Mouse (Mus musculus) bone marrow, adult 2 months (tissue): ENCODE results near the gene Pfkfb4. TPM values are rescaled to one million over a fixed set of nuclear protein-coding genes. Genes with fewer than 3 reads are reported as not detected.

Experiments used
- H3K27ac ChIP-seq: fragments of 200-500 bp; 2 replicates; pipeline ENCODE4 v1.5.1; 2012; ENCODE audit warnings: low read depth, mild to moderate bottlenecking, control low read depth, inconsistent platforms, low read length; ENCODE audit not compliant: control insufficient read depth, poor library complexity, insufficient read depth
- H3K4me1 ChIP-seq: fragments of 200-500 bp; 2 replicates; pipeline ENCODE4 v1.6.1; 2011; ENCODE audit warnings: low read length; ENCODE audit not compliant: control insufficient read depth, insufficient read depth
- H3K4me3 ChIP-seq: fragments of 200-500 bp; replicated peaks from 2 replicates; pipeline ENCODE3; 2011; ENCODE audit warnings: mild to moderate bottlenecking, low read depth, low read length, control low read depth; ENCODE audit not compliant: control insufficient read depth
- CTCF ChIP-seq: fragments of 200-500 bp; IDR thresholded peaks from 2 replicates; pipeline ENCODE4 v1.5.1; 2011; ENCODE audit warnings: low read length, control low read depth; ENCODE audit not compliant: control insufficient read depth, insufficient read depth
- POLR2A ChIP-seq: fragments of 200-500 bp; IDR thresholded peaks from 2 replicates; pipeline ENCODE4 v1.6.1; 2011; ENCODE audit warnings: low read depth, mild to moderate bottlenecking, control low read depth, low read length, borderline replicate concordance; ENCODE audit not compliant: control insufficient read depth
- WGBS: fragments of 180-500 bp; shearing (Covaris S2); methylation state at CpG from one replicate; pipeline ENCODE4 v1.1.7; 2018; 5-methylcytosine and 5-hydroxymethylcytosine counted together
- polyA plus RNA-seq: library from polyadenylated mRNA; stranded (reverse); fragments of >200 nt; gene quantifications from 2 replicates; pipeline ENCODE4 v1.2.4, GENCODE M21; 2011; ENCODE audit warnings: low replicate concordance; ENCODE audit not compliant: missing spikeins, insufficient read depth, insufficient read length

Pfkfb4 gene
- polyA plus RNA-seq, 1 experiment: 35.2 TPM

- no peak overlapping the region for H3K4me3 ChIP-seq
- H3K27ac ChIP-seq: no peak overlapping the region
- H3K4me1 ChIP-seq: no peaks in the 10 kb centered on the region; the same call in 1 of the 2 replicates
- TF ChIP-seq CTCF: no peak
- TF ChIP-seq POLR2A: no peak
- WGBS: 50% methylated on average over 15 of the region's 15 CpGs
These were observed 3.8 kb upstream of the Pfkfb4 start for GRCm38 (mm10) chr9:108987704-108988350.

- WGBS: 35% methylated on average over 4 of the region's 4 CpGs
- H3K4me1 ChIP-seq: peaks cover 2% of the 10 kb centered on the region; the same call in 1 of the 2 replicates
- H3K4me3 ChIP-seq: no peak overlapping the region
These were observed 1.6 kb upstream of the Pfkfb4 start for GRCm38 (mm10) chr9:108989802-108990461.

DNA sequence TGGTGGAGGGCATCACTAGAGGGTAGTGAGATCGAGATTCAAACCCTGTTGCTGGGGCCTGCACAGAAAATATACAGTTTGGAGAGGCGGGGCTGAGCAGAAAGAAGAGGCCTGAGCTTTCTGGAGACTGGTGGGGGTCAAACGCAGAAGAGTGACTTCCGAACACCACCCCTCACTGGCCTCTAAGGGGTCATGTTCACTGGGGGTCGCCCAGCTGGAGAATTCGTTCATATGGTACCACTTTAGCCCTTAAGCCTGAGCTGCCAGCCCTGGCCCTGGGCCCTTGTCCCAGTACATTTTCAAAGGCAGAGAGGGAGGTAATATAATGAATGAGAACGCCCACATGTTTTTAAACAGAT, 1.1 kb upstream of the Pfkfb4 start:
- WGBS: 74% methylated on average over 7 of the region's 7 CpGs
- peaks cover 4% of the 10 kb centered on the region; the same call in 1 of the 2 replicates for H3K4me1 ChIP-seq
- no peak overlapping the region for H3K4me3 ChIP-seq
- TF ChIP-seq POLR2A (no peak), CTCF (no peak)
- H3K27ac ChIP-seq: peak overlapping the region; percentile 29; the same call in 1 of the 2 replicates

More at GRCm38 (mm10) chr9:108989802-108990461, 1.6 kb upstream of the Pfkfb4 start:
- no peak for TF ChIP-seq POLR2A
- H3K27ac ChIP-seq: peak overlapping the region; percentile 29; the same call in 1 of the 2 replicates

DNA sequence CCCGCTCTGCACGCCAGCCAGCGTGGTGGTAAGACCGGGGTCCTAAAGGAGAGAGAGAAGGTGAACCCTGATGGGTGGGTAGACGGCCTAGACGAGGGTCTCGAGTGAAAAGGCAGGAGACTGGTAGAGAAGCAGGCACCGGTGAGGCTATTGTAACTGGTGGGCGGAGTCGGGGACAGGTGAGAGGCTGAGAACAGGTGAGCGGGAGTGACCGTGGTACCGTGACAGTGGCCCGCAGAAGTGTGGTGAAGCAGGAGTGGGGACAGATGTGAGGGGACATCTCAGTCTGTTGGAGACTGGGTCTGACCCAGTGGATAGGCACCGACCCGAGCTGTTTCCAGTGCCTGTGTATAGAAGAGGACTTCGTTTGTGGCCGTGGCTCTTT, 499 bp downstream of the Pfkfb4 start:
- 16% methylated on average over 18 of the region's 18 CpGs for WGBS
- Histone ChIP-seq H3K4me3 (peak overlapping the region; percentile 82), H3K27ac (peak overlapping the region; percentile 41), H3K4me1 (peaks cover 6% of the 10 kb centered on the region; the same call in 1 of the 2 replicates)
- TF ChIP-seq POLR2A: no peak
- no peak for TF ChIP-seq CTCF

GRCm38 (mm10) chr9:108992620-108993361, 1.2 kb downstream of the Pfkfb4 start:
- WGBS: 64% methylated on average over 9 of the region's 9 CpGs
- TF ChIP-seq CTCF: 0 out of 2 replicates have a peak, but pooled peaks have one; percentile 5
- TF ChIP-seq POLR2A: no peak
- Histone ChIP-seq H3K4me1 (peaks cover 6% of the 10 kb centered on the region; the same call in 1 of the 2 replicates), H3K4me3 (peak overlapping the region; percentile 53), H3K27ac (no peak overlapping the region; the same call in 1 of the 2 replicates)

DNA sequence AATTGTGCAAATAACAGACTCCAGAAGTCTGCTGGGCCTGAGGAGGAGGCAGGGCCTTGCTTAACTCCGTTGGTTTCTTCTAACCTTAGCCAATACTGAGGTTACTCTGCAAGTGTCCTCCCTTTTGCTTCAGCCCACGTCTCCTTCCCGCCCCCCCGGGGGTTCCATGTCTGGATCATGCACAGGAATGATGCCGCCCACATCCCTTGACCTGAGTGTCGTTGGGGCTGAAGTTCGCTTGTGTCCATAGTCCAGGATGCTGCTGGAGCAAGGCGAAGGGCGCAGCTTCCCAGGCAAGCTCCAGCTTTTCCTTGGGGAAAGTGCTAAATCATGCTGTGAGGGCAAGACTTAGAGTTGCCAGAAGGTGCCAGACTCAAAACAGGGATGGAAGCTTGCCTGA, 4.8 kb downstream of the Pfkfb4 start:
- WGBS: 55% methylated on average over 9 of the region's 9 CpGs
- Histone ChIP-seq H3K27ac (peak overlapping the region; percentile 93), H3K4me3 (peak overlapping the region; percentile 51), H3K4me1 (peaks cover 15% of the 10 kb centered on the region; the same call in 1 of the 2 replicates)
- no peak for TF ChIP-seq POLR2A
- 0 out of 2 replicates have a peak, but pooled peaks have one; percentile 1 for TF ChIP-seq CTCF

DNA sequence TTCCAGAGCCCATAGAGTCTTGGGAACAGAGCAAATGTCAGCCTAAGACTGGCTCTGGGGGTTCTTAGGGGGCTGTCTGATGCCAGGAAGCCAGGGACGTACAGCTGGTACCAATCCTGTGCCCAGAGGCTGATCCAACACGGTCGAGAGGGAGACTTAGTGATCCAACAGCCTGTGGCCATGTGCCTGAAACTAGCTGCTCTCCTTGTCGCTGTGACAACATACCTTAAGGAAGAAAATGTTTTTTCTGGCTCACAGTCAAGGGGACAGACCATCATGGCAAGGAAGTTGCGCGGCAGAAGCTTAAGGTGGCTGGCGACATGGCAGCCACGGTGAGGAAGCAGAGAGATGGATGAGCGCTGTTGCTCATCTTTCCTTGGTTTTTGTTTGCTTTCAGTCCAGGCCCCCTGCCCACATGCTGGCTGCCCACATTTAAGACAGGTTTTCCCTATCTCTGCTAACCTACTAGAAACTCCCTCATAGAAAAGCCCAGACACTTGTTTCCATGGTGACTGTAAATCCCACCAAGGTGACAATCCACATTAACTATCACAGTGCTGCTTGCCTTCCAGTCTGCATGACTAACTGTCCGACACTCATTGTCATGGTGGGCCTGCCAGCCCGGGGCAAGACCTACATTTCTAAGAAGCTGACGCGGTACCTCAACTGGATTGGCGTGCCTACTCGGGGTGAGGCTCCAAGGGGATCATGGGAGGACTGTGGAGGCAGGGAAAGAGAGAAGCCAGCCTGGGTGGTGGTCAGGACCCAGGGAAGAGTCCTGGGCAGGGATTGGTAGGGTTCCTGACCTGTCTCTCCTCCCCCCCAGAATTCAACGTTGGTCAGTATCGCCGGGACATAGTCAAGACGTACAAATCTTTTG, 6.9 kb downstream of the Pfkfb4 start:
- WGBS: 55% methylated on average over 19 of the region's 19 CpGs
- Histone ChIP-seq H3K4me1 (peaks cover 15% of the 10 kb centered on the region; the same call in 1 of the 2 replicates), H3K4me3 (peak overlapping the region; percentile 28), H3K27ac (peak overlapping the region; percentile 94)
- no peak for TF ChIP-seq POLR2A
- no peak for TF ChIP-seq CTCF
